Mouse (Mus musculus) adrenal gland, adult 18-20 months (tissue): ENCODE measurements around the gene Mindy4b-ps. TPM values are rescaled to one million over a fixed set of nuclear protein-coding genes. Genes with fewer than 3 reads are reported as not detected.
"Not testable (repeated sequence)": the region's sequence is repeated elsewhere in the genome, so short reads cannot be mapped to it uniquely, and the experiment has no call there.

ENCODE experiments used
- DNase-seq, 2 experiments: peaks; one replicate each; pipeline ENCODE4 v3.0.0; 2021 to 2022; ENCODE audit warnings: low spot score in 2 of 2
- long read RNA-seq, 2 experiments: library from polyadenylated mRNA; stranded (forward); transcript quantifications; one replicate each; pipeline ENCODE4 v2.0.0; 2021
- total RNA-seq, 2 experiments: library from RNA; stranded (reverse); gene quantifications; 1 replicate in 1 of 2; 2 replicates in 1 of 2; pipeline ENCODE4 v1.2.3; 2021

Mindy4b-ps gene
- not detected for total RNA-seq
- long read RNA-seq, experiment 1, result 0 reads
- long read RNA-seq, experiment 2, result 0 reads

DNA sequence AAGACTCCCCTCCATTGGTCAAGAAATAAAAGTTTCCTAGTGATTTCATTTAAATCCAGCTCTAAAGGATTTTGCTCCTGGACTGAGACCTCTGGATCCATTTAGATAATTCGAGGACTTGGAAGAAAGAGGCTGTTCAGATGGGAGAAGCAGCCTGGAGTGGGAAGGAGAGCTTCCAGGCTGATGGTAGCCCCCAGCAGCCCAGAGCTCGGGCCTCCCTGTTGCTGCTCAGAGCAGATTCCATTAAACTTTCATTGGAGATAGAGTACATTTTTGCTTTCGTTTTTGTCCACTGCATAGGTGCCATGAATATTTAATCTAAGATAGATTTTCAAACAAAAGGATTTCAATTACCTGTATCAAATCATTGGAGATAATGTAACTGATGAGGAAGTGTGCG lies at the start of gene Mindy4b-ps:
TSS of gene Mindy4b-ps (minus strand) at position 101 of the 400 bp plus-strand sequence.
- DNase-seq, result no peak

DNA sequence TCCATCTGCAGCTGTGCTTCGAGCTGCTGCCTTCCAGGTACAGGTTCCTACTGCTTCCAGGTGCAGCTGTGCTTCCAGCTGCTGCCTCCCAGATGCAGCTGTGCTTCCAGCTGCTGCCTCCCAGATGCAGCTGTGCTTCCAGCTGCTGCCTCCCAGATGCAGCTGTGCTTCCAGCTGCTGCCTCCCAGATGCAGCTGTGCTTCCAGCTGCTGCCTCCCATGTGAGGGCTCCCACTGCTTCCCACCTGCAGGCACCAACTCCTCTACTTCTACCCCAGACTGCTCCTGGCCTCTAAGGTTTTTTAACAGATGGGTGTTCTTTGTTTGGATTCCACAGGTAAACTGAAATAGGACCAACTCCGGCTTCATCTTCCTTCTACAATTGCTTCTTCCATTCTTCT lies 49.8 kb upstream of the Mindy4b-ps start:
- not testable (repeated sequence) for DNase-seq

DNA sequence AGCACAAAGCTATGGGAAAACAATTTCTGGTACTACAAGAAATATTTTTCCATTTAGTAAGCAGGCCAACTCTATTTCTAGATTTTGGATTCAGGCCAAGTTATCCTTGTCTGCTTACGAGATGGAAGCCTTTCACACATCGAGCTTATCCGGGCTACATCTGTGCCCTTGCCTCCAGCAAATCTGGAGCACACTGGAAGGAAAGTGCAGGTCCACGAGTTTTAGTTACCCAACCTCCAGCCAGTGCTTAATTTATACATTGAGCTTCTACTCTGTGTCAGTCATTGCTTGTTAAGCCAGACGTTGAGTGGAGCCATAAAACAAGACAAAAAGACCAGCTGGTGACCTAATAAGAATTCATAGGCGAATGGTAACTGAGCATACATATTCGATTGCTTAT lies 43.6 kb upstream of the Mindy4b-ps start:
- no peak for DNase-seq

DNA sequence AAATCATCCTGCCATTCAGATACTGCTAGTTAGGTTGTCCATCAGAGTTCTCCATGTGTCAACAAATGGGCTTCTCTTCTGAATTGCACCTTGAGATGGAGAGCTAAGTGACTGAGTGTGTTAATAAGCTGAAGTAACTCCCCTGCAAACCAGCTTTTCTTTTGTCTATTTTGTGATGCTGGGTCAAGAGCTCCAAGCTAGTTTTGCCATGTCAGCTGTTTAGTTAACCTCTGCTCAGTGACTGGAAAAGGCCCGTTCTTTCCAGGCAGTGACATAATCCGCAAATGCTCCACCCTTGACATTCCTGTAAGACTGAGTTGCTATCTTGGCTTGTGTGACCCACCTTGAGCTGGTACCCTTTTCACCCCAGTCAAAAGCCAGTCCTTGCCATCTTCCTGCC lies 40.9 kb upstream of the Mindy4b-ps start:
- DNase-seq, result no peak

DNA sequence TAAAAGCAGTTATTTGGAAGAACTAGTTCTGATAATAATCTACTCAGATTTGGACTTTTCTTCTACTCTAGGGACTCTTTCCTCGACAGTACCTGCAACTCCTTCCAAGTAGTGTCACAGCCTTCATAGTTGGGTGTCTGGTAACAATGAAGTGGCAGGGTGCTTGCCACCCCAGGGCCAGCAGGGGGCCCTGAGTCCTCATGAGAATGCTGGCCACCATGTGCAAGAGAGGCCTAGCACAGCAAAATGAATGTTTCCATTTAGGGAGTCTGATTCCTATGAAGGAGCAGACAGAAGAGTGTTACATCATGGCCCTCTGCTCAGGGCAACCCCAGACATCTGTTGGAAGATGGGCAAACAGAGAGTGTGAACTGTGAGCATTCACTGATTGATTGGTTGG lies 21.3 kb upstream of the Mindy4b-ps start:
- no peak for DNase-seq

DNA sequence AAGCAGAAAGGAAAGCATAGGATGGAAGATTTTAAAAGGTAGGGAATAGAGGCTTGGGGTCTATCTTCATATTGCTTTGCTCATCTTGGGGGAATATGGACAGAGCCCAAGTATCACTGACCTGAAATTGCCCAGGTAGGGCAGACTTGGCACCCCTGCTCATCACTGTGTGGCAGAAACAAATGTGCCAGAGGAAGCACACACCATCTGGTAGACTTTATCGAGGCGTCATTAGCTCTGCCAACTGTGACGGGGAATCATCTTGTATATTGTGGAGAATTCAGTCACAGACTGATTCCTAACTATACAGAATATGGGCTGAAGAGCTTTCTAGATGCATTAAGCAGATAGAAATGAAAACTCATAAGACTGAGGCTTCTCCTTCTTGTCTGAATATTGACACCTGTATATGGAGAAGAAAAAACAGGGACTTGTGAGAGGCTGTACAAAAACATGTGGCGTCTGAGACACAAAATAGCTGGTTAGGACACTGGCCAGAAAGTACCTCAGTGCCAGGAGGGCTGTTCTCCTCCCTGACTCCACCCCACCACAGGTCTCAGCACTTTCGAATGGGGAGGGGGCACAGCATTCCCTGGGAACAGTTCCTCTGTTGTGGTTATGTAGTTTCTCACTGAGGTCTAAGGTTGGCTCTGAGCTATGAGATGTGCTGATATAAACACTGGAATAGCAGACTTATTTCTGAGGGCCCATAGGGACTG lies 11.5 kb upstream of the Mindy4b-ps start:
- no peak for DNase-seq

DNA sequence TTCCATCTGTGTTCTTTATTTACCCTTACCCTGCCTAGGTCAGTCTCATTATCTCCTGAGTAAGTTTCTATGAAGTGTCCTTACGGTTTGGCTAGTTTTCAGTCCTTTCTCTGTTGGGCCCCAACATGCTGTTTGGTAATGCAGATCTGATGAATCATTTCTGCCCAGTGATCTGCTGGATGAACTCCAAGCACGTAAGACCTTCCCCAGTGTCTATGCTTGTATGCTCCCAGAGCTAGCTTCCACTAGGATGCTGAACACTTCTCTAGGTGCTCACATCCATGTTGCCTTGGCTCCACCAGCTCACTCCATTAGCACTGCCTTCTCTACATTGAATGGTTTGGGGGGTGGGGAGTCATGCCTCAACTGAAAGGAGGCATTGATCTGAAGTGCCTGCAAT lies 10.8 kb upstream of the Mindy4b-ps start:
- no peak for DNase-seq

DNA sequence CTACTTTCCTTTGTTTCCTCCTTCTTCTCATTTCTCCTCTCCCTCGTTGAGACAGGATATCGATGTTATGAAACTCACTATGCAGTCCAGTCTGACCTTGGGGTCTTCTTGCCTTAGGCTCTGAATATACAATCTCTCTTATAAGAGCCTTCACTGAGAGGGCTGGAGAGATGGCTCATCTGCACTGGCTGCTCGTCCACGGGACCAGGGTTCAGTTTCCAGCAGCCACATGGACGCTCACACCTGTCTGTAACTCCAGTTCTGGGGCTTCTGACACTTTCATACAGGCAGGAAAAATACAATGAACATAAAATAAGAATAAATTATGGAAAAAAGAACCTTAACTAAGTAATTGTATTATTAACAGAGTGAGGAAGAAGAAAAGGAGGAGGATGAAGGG lies 9.5 kb upstream of the Mindy4b-ps start:
- DNase-seq, result no peak

DNA sequence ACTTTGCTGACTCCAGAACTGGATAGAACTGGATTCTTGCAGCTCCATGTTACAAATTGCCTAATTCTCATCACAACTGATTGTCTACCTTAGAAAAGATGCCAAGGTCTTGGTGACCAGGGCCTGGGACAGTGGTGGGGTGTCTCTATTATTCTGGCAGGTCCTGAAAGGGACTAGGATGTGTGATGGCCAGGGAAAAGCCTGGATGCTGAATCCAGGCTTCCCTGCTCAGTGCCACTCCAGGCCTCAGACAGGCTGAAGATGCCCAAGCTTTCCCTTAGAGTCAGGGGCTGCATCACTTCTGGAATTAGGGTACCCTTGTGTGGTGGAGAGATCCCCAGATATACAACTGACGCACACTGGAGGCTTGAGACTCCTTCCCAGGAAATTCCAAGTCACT lies 7.8 kb upstream of the Mindy4b-ps start:
- no peak for DNase-seq

DNA sequence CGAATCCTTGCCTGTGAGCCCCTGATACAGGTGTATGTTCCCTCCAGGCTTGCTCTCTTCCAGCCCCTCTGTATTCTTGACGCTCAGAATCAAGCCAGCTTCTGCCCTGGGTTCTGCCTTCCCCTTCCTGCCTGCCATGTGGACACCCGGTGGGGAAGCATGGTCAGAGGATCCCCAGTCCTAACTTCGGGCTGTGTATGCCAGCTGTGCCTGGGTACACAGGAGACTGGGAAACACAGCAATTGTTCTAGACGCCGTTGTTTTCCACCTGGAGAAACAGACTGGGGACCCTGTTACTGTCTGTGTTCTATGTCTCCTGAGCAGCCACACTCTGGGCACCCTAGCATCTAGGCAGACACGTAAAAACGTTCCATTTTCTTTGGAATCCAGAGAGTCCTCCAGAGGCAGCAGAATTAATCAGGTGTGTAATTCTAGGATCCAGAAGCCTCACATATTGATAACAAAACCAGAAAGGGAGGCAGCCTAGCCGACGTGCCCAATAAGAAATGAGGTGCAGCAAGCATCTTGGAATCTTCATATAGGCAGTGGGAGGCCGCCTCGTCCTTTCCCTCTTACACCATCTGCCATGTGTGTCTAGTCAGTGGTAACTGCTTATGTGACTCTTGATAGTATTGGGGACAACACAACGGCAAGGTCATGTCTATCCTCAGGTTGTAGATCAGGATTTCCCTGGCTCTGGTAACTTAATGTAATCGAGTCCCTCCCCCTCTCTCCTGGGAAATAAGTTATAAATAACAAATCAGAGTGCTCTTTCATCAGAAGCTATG lies 6.4 kb upstream of the Mindy4b-ps start:
- no peak for DNase-seq

DNA sequence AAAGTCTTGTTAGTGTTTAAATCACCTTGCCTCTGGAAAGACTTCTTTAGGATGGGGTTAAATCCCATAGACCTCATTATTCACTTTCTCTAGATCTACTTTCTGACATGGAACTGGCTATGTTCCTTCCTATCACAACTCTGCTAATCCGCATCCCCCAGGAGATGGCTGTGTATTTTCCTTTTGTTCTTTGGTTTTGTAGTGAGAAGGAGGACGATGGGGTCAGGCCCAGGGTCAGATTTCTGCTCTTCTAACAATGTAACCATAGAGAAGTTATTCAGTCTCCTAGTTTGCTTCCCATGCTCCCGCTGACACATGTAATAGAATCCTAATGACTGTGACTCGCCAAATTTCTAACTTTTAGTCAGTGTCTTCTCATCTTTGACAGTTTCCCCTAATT lies 4.2 kb upstream of the Mindy4b-ps start:
- DNase-seq, result no peak

DNA sequence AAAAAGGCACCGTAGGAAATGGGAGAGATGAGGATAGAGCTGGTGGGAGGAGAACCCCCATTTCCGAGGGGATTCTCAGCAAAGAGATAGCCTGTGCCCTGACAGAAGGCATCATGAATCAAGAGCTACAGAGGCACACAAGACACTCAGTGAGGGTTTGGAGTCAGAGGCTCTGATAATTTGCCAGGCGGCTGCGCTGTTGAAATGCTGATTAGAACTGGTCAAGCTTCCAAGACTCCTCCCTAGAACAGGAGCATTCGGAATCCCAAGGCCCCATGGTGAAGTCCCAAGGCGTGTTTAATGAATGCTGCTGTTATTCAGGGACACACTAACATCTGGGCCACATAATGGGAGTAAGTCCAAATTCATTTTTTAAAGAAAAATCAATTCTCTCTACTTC lies 4.8 kb downstream of the Mindy4b-ps start:
- DNase-seq, result no peak

DNA sequence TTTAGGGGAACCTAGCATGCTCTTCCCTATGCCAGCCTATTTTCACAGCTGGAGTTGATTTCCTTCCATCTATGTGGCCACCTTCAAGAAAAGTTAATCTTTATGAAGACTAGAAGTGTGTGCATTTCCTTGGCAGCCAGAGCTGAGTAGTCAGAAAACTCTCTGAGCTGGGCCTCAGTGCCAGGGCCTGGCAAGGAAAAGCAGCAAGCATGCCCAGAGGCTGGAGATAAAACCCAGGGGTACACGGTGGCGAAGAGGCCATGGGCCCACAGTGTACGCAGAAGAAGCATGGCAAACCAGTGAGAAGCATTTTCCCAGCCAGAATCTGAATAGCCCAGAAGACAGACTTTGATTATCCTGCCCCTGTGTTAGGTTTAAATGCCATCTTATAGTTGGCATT lies 7.9 kb downstream of the Mindy4b-ps start:
- DNase-seq, result no peak

DNA sequence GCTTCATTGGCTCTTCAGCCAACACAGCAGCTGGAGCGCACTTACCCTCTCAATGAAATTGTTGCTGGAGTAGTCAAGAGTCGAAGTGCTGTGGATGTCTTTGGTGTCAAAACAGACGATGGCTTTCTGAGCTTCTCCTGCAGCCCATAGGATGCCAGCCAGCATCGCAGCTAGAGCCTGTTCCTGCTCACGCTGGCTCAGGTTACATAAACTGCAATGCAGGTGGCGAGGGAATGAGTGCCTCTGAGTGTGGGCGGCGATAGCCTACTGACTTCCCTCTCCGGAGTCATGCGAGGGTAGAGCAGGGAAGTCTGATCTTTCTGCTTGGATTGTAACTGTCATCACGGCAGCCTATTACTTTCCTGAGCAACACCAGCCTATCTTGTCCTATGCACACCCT lies 11.8 kb downstream of the Mindy4b-ps start:
- DNase-seq, result no peak

DNA sequence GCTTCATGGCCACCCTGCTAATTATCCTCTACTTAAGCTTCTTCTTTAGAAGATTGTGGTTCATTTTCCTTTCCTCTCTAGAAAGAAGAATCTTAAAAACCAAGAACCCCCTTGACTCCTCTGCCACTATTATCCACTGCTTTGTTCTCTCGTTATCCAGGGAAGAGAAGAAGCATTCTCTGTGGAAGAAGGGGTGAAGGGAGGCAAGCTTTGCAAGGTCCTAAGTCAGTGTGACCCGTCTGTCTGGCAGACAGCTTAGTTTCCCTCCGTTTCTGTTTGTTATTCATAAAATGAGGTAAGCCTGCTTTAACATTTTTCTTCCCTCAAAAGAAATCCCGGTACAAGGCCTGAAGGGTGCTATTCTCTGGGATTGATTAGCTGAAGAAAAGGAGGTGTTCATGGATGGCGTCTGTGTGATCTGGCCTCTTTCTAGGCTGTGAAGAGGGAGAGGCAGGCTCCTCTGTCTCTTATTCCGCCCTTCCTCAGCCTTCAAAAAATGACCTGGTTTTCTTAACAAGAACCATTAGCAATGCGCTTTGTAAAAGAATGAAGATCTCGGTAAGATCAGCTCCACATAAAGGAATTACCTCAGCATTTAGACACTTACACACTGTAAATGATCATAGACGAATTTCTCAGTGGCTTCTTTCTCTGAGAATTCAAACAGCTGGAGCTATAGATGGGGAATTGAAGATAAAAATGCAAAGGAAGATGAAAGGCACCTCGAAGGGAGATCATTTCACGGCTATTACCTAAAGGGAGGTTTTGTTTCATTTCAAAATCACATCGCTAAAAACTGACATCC lies 12.8 kb downstream of the Mindy4b-ps start:
- no peak for DNase-seq

DNA sequence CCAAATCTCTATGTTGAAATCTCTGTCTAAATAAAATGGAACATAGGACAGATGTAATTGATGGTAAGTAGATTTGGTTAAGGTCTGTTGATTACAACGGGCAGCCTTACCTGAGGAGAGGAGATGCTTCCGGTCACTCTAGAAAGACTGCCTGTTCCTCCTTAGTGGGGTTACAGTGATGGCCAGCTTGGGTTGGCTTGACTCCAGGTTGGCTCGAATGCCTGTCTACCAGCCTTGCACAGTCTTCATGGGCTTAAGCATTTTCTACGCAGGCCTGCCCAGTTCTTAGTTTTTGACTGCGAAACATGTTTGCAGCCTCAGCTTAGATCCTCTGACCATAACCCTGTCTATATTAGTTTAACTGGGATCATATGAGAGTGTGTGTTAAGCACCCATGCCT lies 13.5 kb downstream of the Mindy4b-ps start:
- DNase-seq, result no peak

DNA sequence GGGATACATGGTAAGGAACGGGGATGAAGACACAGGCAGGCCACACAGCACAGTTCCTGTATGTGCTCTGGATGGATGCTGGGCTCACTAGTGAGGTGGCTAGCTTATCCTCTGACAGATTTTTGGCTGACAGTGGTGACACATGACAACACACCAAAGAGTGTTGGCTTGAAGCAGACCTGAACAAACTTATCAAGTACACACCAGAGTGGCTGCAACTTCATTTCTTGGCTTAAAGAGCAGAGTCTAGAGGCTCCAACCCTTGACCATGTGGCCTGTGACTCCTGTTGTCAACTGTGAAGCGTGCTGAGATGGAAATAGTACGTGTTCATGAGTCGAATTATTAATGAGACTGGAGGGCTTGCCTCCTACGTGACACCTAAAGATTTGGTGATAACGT lies 17.4 kb downstream of the Mindy4b-ps start:
- DNase-seq, result no peak

DNA sequence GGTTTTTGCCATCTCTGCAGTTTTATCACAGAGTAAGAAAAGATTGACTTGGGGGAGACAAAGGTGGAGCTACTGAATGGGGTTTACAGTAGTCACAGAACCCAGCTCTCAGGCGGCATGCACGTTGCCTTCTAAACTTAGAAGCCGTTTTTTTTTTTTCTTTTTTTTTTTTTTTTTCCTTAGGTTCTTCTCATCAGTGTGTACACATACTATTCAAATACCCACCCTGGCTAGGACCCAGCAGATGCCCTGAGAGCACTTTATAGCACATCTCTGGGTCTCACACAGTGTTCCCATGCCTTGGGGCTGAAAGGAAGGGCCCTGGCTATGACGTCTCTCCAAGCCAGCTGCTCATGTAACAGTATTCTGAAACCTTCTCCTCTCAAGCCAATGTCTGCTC lies 23.4 kb downstream of the Mindy4b-ps start:
- no peak for DNase-seq

DNA sequence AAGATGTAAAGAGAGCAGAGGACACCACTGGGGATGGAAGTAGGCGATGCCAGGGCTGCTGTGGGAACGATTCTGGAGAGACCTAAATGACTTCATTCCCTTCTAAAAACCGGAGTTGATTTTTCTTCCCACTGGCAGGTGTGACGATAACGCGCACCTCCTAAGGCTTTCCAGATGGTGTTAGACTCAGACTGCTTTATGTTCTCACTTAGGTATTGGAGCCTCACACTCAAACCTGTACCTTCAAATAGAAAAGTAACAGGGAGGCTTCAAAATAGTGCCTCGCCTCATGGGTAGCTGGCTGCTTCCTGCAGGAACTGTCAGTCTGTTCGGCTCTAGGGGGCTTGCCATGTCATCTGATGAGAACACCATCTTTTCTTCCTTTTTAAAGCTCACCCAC lies 23.9 kb downstream of the Mindy4b-ps start:
- no peak for DNase-seq

DNA sequence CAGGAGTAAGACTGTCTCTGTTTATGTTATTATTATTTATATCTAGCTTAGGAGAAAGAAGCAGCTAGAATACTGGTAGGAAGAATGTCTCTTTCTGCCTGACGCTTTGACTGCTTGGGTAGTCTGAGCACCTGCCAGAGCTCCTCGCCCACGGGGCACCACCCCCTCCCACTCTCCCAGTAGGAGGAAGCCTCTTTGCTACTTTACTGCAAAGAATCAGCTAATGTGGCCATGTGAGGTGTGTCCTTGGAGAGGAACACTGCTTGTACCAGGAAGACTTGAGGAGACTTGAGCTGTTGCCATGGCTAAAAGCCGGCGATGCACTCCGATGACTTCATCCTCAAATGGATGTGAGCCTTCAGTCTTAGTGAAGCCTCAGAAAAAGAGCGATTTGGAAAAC lies 32.6 kb downstream of the Mindy4b-ps start:
- DNase-seq, result no peak

DNA sequence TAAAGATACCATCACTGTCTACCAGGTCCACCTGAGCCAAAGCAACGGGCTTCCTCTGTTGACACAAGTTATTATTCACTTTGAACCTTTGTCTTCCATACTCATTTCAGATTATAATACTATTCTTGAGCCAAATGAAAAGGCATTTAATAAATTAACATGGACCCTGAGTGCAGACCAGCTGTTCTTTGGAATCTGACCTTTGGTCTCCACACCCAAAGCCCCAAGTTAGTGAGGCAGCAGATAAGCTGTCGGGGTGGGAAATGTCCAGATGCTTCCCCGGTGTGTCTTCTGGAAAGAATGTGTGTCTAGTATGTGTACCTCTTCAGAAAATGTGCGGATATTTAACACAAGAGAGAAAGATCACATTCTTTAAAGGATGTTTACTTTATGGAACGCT lies 33.1 kb downstream of the Mindy4b-ps start:
- no peak for DNase-seq

DNA sequence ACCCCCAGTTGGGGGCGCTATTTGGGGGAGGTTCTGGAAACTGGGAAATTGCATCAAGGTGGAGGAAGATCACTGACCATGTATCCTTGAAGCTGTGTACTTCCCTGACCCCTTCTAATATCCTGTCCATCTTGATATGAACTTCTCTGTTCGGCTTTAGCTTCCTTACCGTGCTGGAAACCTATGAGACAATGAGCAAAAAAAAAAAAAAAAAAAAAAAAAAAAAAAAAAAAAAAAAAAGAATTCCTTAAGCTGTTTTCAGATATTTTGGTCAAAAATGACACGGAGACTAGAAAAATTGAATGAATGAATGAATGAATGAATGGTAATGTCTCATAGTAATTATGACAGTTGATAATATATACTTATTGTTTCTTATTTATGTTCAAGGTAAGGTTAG lies 35.6 kb downstream of the Mindy4b-ps start:
- no peak for DNase-seq
